Mouse (Mus musculus): ENCODE data around the gene Cfap36. TPM values are rescaled to one million over a fixed set of nuclear protein-coding genes. Genes with fewer than 3 reads are reported as not detected.

Cfap36 gene
- polyA plus RNA-seq, 1 experiment, result 14.5 TPM

DNA sequence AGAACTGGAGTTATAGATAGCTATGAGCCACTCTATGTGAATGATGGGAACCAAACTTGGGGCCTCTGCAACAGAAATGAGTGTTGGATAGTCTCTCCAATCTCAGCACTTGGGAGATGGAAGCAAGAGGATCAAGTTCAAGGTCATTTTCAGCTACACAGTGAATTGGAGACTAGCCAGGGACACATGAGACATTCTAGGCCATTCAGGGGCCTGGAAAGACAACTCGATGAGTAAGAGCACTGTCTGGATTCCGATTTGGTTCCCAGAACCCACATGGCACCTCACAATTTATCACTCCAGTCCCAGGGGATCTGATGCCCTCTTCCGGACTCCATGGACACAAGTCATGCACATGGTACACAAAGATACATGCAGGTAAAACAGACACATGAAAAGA is 8.7 kb downstream of the Cfap36 start:
- TF ChIP-seq MYOG (IDR thresholded peaks at IDR 0.05; ENCODE audit: control insufficient read depth, extremely low read depth, insufficient read length) (no peak), USF1 (IDR thresholded peaks at IDR 0.05; ENCODE audit: low read depth) (peak; percentile 18)
- Histone ChIP-seq H3K27me3 (ENCODE audit: control insufficient read depth, insufficient read depth, insufficient read length) (no peaks in the 10 kb centered on the region), H3ac (ENCODE audit: control insufficient read depth, insufficient read length, low read depth) (no peak overlapping the region), H3K4me3 (ENCODE audit: insufficient read depth, poor library complexity, severe bottlenecking) (no peak overlapping the region), H3K79me3 (ENCODE audit: low read depth) (no peaks in the 10 kb centered on the region), H3K36me3 (ENCODE audit: control insufficient read depth, insufficient read depth) (peaks cover 13% of the 10 kb centered on the region), H3K79me2 (ENCODE audit: control insufficient read depth, insufficient read depth) (no peaks in the 10 kb centered on the region)

DNA sequence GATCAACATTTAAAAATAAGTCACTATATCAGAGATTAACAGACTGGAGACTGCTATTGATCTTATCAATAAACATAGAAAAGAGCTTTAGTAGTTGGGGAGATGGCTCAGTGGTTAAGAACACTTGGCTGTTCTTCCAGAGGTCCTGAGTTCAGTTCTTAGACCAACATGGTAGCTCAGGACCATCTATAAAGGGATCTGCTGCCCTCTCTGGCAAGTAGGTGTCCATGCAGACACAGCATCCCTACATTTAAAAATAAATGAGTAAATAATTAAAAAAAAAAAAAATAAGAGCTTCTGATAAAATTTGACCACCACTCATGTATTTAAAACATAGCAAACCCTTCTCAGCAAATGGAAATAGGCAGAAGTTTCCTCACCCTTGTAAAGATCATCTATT is 9.2 kb downstream of the Cfap36 start:
- H3ac ChIP-seq (ENCODE audit: control insufficient read depth, insufficient read length, low read depth), result no peak overlapping the region
- H3K79me3 ChIP-seq (ENCODE audit: low read depth), result no peaks in the 10 kb centered on the region
- no peaks in the 10 kb centered on the region for H3K79me2 ChIP-seq (ENCODE audit: control insufficient read depth, insufficient read depth)
- H3K4me3 ChIP-seq (ENCODE audit: insufficient read depth, poor library complexity, severe bottlenecking), result no peak overlapping the region
- no peaks in the 10 kb centered on the region for H3K27me3 ChIP-seq (ENCODE audit: control insufficient read depth, insufficient read depth, insufficient read length)
- H3K36me3 ChIP-seq (ENCODE audit: control insufficient read depth, insufficient read depth), result peaks cover 13% of the 10 kb centered on the region
- TF ChIP-seq MYOD1 (IDR thresholded peaks at IDR 0.05; ENCODE audit: control insufficient read depth, insufficient read length, low read depth), result no peak
- no peak for TF ChIP-seq CTCF (IDR thresholded peaks at IDR 0.05; ENCODE audit: control insufficient read depth, insufficient read depth, insufficient read length)
- no peak for TF ChIP-seq CEBPB (IDR thresholded peaks at IDR 0.05; ENCODE audit: low read depth)
- no peak for TF ChIP-seq MYOG (IDR thresholded peaks at IDR 0.05; ENCODE audit: control insufficient read depth, extremely low read depth, insufficient read length)

DNA sequence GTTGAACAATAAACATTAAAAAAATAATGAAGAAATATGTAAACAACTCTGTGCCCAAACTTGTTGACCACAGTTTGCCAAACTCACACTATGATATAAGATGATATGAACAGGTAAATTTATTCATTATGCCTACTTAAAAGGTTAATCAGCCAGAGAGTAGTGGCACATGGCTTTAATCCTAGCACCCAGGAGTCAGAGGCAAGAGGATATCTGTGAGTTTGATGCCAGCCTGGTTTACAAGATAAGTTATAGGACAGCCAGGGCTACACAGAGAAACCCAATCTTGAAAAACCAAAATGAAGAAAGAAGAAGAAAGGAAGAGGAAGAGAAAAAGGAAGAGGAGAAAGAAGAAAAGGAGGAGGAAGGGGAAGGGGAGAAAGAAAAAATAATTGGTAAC is 9.8 kb downstream of the Cfap36 start:
- Histone ChIP-seq H3K36me3 (ENCODE audit: control insufficient read depth, insufficient read depth) (peaks cover 9% of the 10 kb centered on the region), H3K79me2 (ENCODE audit: control insufficient read depth, insufficient read depth) (no peaks in the 10 kb centered on the region), H3K4me3 (ENCODE audit: insufficient read depth, poor library complexity, severe bottlenecking) (no peak overlapping the region), H3ac (ENCODE audit: control insufficient read depth, insufficient read length, low read depth) (no peak overlapping the region), H3K79me3 (ENCODE audit: low read depth) (no peaks in the 10 kb centered on the region), H3K27me3 (ENCODE audit: control insufficient read depth, insufficient read depth, insufficient read length) (no peaks in the 10 kb centered on the region)
- no peak for TF ChIP-seq MAX (IDR thresholded peaks at IDR 0.05)
- TF ChIP-seq USF1 (IDR thresholded peaks at IDR 0.05; ENCODE audit: low read depth), result no peak
- no peak for TF ChIP-seq CTCF (IDR thresholded peaks at IDR 0.05; ENCODE audit: control insufficient read depth, insufficient read depth, insufficient read length)
- TF ChIP-seq MYOG (IDR thresholded peaks at IDR 0.05; ENCODE audit: control insufficient read depth, extremely low read depth, insufficient read length), result no peak

- peaks cover 27% of the 10 kb centered on the region for H3K36me3 ChIP-seq (ENCODE audit: control insufficient read depth, insufficient read depth)
- no peaks in the 10 kb centered on the region for H3K27me3 ChIP-seq (ENCODE audit: control insufficient read depth, insufficient read depth, insufficient read length)
- TF ChIP-seq MYOG (IDR thresholded peaks at IDR 0.05; ENCODE audit: control insufficient read depth, extremely low read depth, insufficient read length), result no peak
- no peak for TF ChIP-seq CEBPB (IDR thresholded peaks at IDR 0.05; ENCODE audit: low read depth)
- TF ChIP-seq USF1 (IDR thresholded peaks at IDR 0.05; ENCODE audit: low read depth), result no peak
- TF ChIP-seq MAX (IDR thresholded peaks at IDR 0.05), result no peak
- H3ac ChIP-seq (ENCODE audit: control insufficient read depth, insufficient read length, low read depth), result no peak overlapping the region
- H3K79me3 ChIP-seq (ENCODE audit: low read depth), result no peaks in the 10 kb centered on the region
- H3K4me3 ChIP-seq (ENCODE audit: insufficient read depth, poor library complexity, severe bottlenecking), result no peak overlapping the region
- no peaks in the 10 kb centered on the region for H3K79me2 ChIP-seq (ENCODE audit: control insufficient read depth, insufficient read depth)
These were observed 13.6 kb downstream of the Cfap36 start for GRCm38 (mm10) chr11:29233569-29233968.

- H3K36me3 ChIP-seq (ENCODE audit: control insufficient read depth, insufficient read depth), result peaks cover 59% of the 10 kb centered on the region
These were observed 18.3 kb downstream of the Cfap36 start for GRCm38 (mm10) chr11:29228957-29229356.

DNA sequence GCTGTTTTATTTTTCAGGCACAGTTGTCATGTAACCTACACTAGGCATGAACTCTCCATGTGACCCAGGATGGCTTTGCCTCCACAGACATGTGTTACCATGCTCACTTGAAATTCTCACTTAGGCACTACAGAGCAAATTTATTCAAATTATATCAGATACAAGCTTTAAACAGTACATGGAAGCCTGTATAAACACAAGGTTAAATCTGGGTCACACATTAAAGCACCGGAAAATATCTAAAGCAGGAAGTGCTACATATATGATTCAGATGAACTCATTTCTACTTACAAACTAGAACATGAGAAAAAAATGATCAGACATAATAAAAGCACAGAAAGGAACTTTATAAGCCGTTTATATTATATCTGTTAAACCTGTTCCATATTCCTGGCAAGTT is 22.5 kb downstream of the Cfap36 start:
- H3ac ChIP-seq (ENCODE audit: control insufficient read depth, insufficient read length, low read depth), result no peak overlapping the region
- H3K79me2 ChIP-seq (ENCODE audit: control insufficient read depth, insufficient read depth), result no peaks in the 10 kb centered on the region
- no peaks in the 10 kb centered on the region for H3K27me3 ChIP-seq (ENCODE audit: control insufficient read depth, insufficient read depth, insufficient read length)
- no peaks in the 10 kb centered on the region for H3K79me3 ChIP-seq (ENCODE audit: low read depth)
- peaks cover 84% of the 10 kb centered on the region for H3K36me3 ChIP-seq (ENCODE audit: control insufficient read depth, insufficient read depth)
- TF ChIP-seq CEBPB (IDR thresholded peaks at IDR 0.05; ENCODE audit: low read depth), result no peak
- TF ChIP-seq FOSL1 (IDR thresholded peaks at IDR 0.05; ENCODE audit: insufficient read depth, low read length, poor library complexity, severe bottlenecking), result no peak
- no peak for TF ChIP-seq USF1 (IDR thresholded peaks at IDR 0.05; ENCODE audit: low read depth)
- TF ChIP-seq CTCF (IDR thresholded peaks at IDR 0.05; ENCODE audit: control insufficient read depth, insufficient read depth, insufficient read length), result no peak
- no peak for TF ChIP-seq MYOD1 (IDR thresholded peaks at IDR 0.05; ENCODE audit: control insufficient read depth, insufficient read length, low read depth)
- TF ChIP-seq MAX (IDR thresholded peaks at IDR 0.05), result no peak
- no peak for TF ChIP-seq MYOG (IDR thresholded peaks at IDR 0.05; ENCODE audit: control insufficient read depth, extremely low read depth, insufficient read length)
- no peak overlapping the region for H3K4me3 ChIP-seq (ENCODE audit: insufficient read depth, poor library complexity, severe bottlenecking)

More at GRCm38 (mm10) chr11:29228957-29229356, 18.3 kb downstream of the Cfap36 start:
- H3K27me3 ChIP-seq (ENCODE audit: control insufficient read depth, insufficient read depth, insufficient read length), result no peaks in the 10 kb centered on the region
- H3K79me3 ChIP-seq (ENCODE audit: low read depth), result no peaks in the 10 kb centered on the region
- TF ChIP-seq CEBPB (IDR thresholded peaks at IDR 0.05; ENCODE audit: low read depth) (no peak), MYOG (IDR thresholded peaks at IDR 0.05; ENCODE audit: control insufficient read depth, extremely low read depth, insufficient read length) (no peak), USF1 (IDR thresholded peaks at IDR 0.05; ENCODE audit: low read depth) (no peak), MYOD1 (IDR thresholded peaks at IDR 0.05; ENCODE audit: control insufficient read depth, insufficient read length, low read depth) (no peak), MAX (IDR thresholded peaks at IDR 0.05) (no peak), CTCF (IDR thresholded peaks at IDR 0.05; ENCODE audit: control insufficient read depth, insufficient read depth, insufficient read length) (no peak)
- no peak overlapping the region for H3ac ChIP-seq (ENCODE audit: control insufficient read depth, insufficient read length, low read depth)
- no peak overlapping the region for H3K4me3 ChIP-seq (ENCODE audit: insufficient read depth, poor library complexity, severe bottlenecking)
- no peaks in the 10 kb centered on the region for H3K79me2 ChIP-seq (ENCODE audit: control insufficient read depth, insufficient read depth)

Data from C2C12 (cell line).